24 mouse cellular contexts compared by ENCODE assay signal in genomic region chr1:73112711-73113110, GRCm38 (mm10).
DNase-seq lines count a peak whose midpoint lies in the region; ATAC-seq and TF ChIP-seq lines count a peak whose summit lies in the region.
"Had no signal": no experiment of that assay in that cellular context is flagged by ENCODE, and none has a peak within 500 bp of the region (broad histone marks: within the 10 kb centered on the region; RNA-seq: fewer than 3 reads in every experiment).

No protein-coding gene starts in this region.

- DNase-seq in embryonic facial prominence, embryonic 14.5 days (ENCODE audit: low spot score): no peak
- DNase-seq in embryonic facial prominence, embryonic 10.5 days (ENCODE audit: low spot score): no peak
- peak; percentile 29 for DNase-seq in gastrocnemius, postnatal 25 days
- DNase-seq in gastrocnemius, postnatal 36 days: no peak
- no peak for DNase-seq in left cerebral cortex, adult 2 months (ENCODE audit: extremely low spot score in 1 of 2, low spot score in 2 of 2)
- DNase-seq in left cerebral cortex, postnatal 14 days (ENCODE audit: low spot score in 2 of 2): no peak
- DNase-seq in thymus, postnatal 14 days: no peak
- DNase-seq: adrenal gland, adult 2 months; adrenal gland, postnatal 36 days; layer of hippocampus, postnatal 36 days; liver; lung, adult 2 months; lung, postnatal 4 days; retina, postnatal 1 day; right cerebral cortex, postnatal 14 days had no signal

- no peak for TF ChIP-seq CTCF in left cerebral cortex, adult 2 months (IDR thresholded peaks at IDR 0.05)

- H3K27ac ChIP-seq in embryonic facial prominence, embryonic 14.5 days (replicated peaks; ENCODE audit: low read depth, low read length): peak overlapping the region; percentile 5; the same call in 1 of the 2 replicates
- H3K27ac ChIP-seq in embryonic facial prominence, embryonic 10.5 days (replicated peaks): no peak overlapping the region
- H3K27ac ChIP-seq in left cerebral cortex, adult 2 months: peak overlapping the region; percentile 32; the same call in 1 of the 2 replicates
- peak overlapping the region; percentile 92 for H3K27ac ChIP-seq in brown adipose tissue, adult 24 weeks (replicated peaks; ENCODE audit: low read depth, low read length)
- H3K27ac ChIP-seq: heart, embryonic 13.5 days; hindbrain, embryonic 14.5 days; liver, embryonic 14.5 days; midbrain, embryonic 15.5 days; neural tube, embryonic 15.5 days had no signal

- no peak overlapping the region for H3K9ac ChIP-seq in embryonic facial prominence, embryonic 14.5 days (ENCODE audit: low read depth, low read length)
- H3K9ac ChIP-seq: heart, embryonic 13.5 days; hindbrain, embryonic 14.5 days; liver, embryonic 14.5 days; midbrain, embryonic 15.5 days; neural tube, embryonic 15.5 days had no signal

- no peaks in the 10 kb centered on the region for H3K36me3 ChIP-seq in embryonic facial prominence, embryonic 14.5 days (ENCODE audit: control insufficient read depth, insufficient read depth, low read length)
- H3K36me3 ChIP-seq in embryonic facial prominence, embryonic 10.5 days (replicated peaks): no peaks in the 10 kb centered on the region
- H3K36me3 ChIP-seq: heart, embryonic 13.5 days; midbrain, embryonic 15.5 days; neural tube, embryonic 15.5 days had no signal

- no peaks in the 10 kb centered on the region for H3K27me3 ChIP-seq in embryonic facial prominence, embryonic 14.5 days (replicated peaks; ENCODE audit: control insufficient read depth, insufficient read depth, low read length)
- H3K27me3 ChIP-seq in embryonic facial prominence, embryonic 10.5 days (replicated peaks; ENCODE audit: low read depth, poor library complexity, severe bottlenecking): no peaks in the 10 kb centered on the region
- H3K27me3 ChIP-seq: heart, embryonic 13.5 days; midbrain, embryonic 15.5 days; neural tube, embryonic 15.5 days had no signal

- no peaks in the 10 kb centered on the region for H3K9me3 ChIP-seq in embryonic facial prominence, embryonic 14.5 days (ENCODE audit: control insufficient read depth, low read length)
- no peaks in the 10 kb centered on the region for H3K9me3 ChIP-seq in embryonic facial prominence, embryonic 10.5 days
- H3K9me3 ChIP-seq: midbrain, embryonic 15.5 days; neural tube, embryonic 15.5 days had no signal

- peaks cover 6% of the 10 kb centered on the region for H3K4me1 ChIP-seq in embryonic facial prominence, embryonic 14.5 days (ENCODE audit: control insufficient read depth, insufficient read depth, low read length)
- peaks cover 12% of the 10 kb centered on the region for H3K4me1 ChIP-seq in embryonic facial prominence, embryonic 10.5 days
- peaks cover 13% of the 10 kb centered on the region for H3K4me1 ChIP-seq in brown adipose tissue, adult 24 weeks (ENCODE audit: control insufficient read depth, insufficient read depth, insufficient read length, low read length)
- H3K4me1 ChIP-seq: heart, embryonic 13.5 days; midbrain, embryonic 15.5 days; neural tube, embryonic 15.5 days had no signal

- no peak overlapping the region for H3K4me3 ChIP-seq in embryonic facial prominence, embryonic 14.5 days (ENCODE audit: low read depth, low read length)
- H3K4me3 ChIP-seq in embryonic facial prominence, embryonic 10.5 days: no peak overlapping the region
- no peak overlapping the region for H3K4me3 ChIP-seq in left cerebral cortex, adult 2 months
- no peak overlapping the region for H3K4me3 ChIP-seq in brown adipose tissue, adult 24 weeks (ENCODE audit: insufficient read depth, low read depth, low read length)
- H3K4me3 ChIP-seq: heart, embryonic 13.5 days; midbrain, embryonic 15.5 days; neural tube, embryonic 15.5 days had no signal

- no peak for ATAC-seq in embryonic facial prominence, embryonic 14.5 days (ENCODE audit: low read depth)
- ATAC-seq: activated CD4-positive, CD25-positive, alpha-beta regulatory T cell, adult 4 months; forebrain, embryonic 14.5 days; intestine, postnatal 0 days; midbrain, embryonic 15.5 days had no signal

- H3K4me2 ChIP-seq in embryonic facial prominence, embryonic 14.5 days (ENCODE audit: low read depth, low read length): no peak overlapping the region
- H3K4me2 ChIP-seq: heart, embryonic 13.5 days; hindbrain, embryonic 14.5 days; midbrain, embryonic 15.5 days; neural tube, embryonic 15.5 days had no signal

- intact Hi-C loops in gastrocnemius, postnatal 36 days (cut with DNase I): loop anchor here (5.0 to 10.0 kb wide), 3 partner anchors 122 to 235 kb away; no protein-coding TSS in a partner anchor
- intact Hi-C loops in left cerebral cortex, adult 2 months (cut with DNase I): loop anchor here (5.0 kb wide), 1 partner anchor 235 kb away; no protein-coding TSS in a partner anchor
- intact Hi-C loops in left cerebral cortex, postnatal 14 days (cut with DNase I): no loop called here

- WGBS in embryonic facial prominence, embryonic 14.5 days: 67% methylated on average over 3 of the region's 3 CpGs
- 84% methylated on average over 3 of the region's 3 CpGs for WGBS in embryonic facial prominence, embryonic 10.5 days
